Mouse (Mus musculus) embryo, embryonic 10.5 days (tissue): ENCODE data around the gene Mfsd1.
A peak's percentile ranks its signal among the peaks of the same experiment; 100 is the strongest.

Experiments
- DNase-seq: peaks from one replicate; pipeline ENCODE4 v3.0.0-alpha.2; 2015; ENCODE audit warnings: low spot score

Mfsd1 gene

GRCm38 (mm10) chr3:67624629-67625028 is 42.1 kb downstream of the Mfsd1 start:
- DNase-seq = peak; percentile 46

- no peak for DNase-seq
Observed at GRCm38 (mm10) chr3:67643135-67643534, 60.6 kb downstream of the Mfsd1 start.

- peak; percentile 44 for DNase-seq
Observed at GRCm38 (mm10) chr3:67645640-67646466, 63.3 kb downstream of the Mfsd1 start.
